Mouse (Mus musculus) embryo, embryonic 10.5 days (tissue): ENCODE measurements around the gene Rtn4r.

Experiments used
- DNase-seq: peaks from one replicate; pipeline ENCODE4 v3.0.0-alpha.2; 2015; ENCODE audit warnings: low spot score

Gene Rtn4r

GRCm38 (mm10) chr16:18127241-18127861 is at the start of gene Rtn4r:
Gene Rtn4r, plus strand, starts transcription at chr16:18127642.
- DNase-seq: peak; percentile 69

DNA sequence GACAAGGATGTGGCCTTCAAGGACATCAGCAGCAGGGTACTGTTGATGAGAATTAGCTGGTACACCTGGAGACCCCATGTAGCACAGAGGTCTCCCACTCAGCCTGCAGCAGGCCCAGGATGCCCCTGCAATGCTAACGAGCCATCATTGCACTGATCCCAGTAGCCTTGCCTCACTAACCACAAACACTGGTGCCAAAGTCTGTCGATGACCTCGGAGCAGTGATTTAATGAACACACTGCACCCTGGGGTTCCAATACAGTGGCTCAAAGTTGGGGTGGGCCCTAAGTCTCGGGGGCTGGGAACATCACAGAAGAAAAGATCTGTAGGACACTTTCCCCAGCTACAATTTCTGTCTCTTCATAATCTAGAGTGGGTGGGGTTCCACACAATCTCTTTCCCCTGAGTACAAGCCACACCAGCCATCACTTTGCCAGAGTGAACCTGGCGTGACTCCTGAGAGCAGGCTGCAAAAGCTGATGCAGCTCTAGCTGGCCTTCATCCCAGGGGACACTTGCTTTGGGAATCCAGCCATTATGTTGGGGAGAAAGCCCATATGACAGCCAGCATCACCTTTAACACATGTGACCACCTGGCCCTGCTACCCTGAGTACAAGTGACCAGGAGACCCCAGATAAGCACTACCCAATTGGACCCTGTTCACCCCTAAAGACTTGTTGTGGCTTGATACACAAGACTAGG is 49.0 kb upstream of the Rtn4r start:
- DNase-seq: no peak

DNA sequence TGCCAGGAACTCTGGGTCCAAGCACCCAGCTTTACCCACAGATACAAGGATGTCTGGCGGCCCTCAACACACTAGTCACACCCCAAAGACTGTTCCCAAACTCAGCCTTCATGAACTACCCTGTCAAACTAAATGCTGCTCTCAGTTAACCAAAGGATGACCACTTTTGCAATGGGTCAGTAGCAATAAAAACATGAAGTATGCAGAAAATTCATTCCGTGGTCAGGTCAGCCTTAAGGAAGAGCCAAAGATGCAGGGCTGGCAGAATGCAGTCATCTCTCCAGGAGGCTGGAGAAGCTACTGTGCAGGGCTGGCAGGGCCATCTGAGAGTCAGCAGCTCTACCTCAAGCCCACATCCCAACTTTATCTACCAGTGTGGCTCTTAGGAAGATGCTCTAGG is 48.1 kb upstream of the Rtn4r start:
- DNase-seq: no peak

- DNase-seq: no peak
Measured at GRCm38 (mm10) chr16:18080171-18080570, 47.3 kb upstream of the Rtn4r start.

GRCm38 (mm10) chr16:18081149-18081827 is 46.2 kb upstream of the Rtn4r start:
- DNase-seq: no peak

DNA sequence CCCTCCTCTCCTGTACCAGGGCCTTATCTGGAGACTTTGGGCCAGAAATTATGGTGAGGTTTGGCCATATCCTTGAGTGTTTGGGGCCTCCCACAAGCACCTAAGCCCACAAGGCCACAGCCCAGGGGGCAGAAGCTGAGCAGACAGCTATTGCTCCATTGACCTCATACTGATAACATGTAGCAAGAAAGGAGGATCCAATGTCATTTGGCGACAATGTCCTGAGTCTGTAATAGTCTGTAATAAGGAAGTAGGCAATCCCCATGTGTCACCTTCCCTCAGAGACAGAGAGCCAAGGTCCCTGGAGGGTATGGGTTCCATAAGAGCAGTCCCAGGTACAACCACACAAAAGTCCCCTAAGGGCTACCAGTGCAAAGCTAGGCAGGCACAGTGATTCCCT is 45.2 kb upstream of the Rtn4r start:
- no peak for DNase-seq

DNA sequence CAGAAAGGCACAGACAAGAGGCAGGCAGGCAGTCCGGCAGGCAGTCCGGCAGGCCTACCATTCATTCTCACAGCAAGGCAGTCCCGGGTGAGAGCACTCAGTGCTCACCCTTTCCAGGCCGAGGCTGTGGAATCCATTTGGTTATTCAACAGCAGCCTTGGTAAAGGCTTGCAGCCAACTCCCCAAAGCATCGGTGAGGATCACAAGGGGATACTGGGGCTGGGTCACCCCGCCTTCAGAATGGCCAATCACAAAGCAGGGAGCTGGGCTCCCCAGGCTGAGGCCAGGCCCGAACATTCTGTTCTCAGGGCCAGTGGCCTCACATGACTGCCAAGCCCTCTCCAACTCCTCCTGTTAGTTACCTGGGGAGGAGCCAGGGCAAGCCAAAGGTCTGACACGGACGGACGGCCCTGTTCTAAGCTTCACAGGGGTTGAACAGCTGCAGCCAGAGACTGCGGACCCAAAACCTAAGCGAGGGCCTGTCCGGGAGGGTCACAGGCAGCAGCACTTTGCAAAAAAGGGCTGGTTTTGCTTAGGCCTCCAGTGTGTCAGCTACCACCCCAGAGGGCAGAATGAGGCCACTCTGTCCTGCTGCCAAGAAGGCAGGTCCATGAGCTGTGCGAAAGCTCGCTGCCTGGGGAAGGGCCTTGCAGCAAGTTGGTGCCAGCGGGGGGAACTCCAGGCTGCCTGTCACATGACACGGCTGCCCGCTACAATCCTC is 44.1 kb upstream of the Rtn4r start:
- no peak for DNase-seq

GRCm38 (mm10) chr16:18084262-18084661 is 43.2 kb upstream of the Rtn4r start:
- no peak for DNase-seq

DNA sequence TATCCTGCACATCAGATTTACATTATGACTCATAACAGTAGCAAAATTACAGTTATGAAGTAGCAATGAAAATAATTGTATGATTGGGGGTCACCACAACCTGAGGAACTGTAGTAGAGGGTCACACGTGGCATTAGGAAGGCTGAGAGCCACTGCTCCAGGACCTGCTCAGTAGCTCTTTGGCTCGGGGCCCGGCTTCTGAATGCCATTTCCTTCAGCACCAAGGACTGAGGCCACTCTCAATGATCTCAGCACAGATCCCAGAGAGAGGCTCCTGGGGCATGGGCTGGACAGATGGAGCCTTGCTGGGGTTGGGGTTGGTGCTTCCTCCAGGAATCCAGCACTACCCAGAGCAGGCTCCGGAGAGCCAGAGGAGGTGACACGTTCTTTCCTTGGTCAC is 40.3 kb upstream of the Rtn4r start:
- no peak for DNase-seq

- DNase-seq: no peak
Measured at GRCm38 (mm10) chr16:18096348-18096747, 31.1 kb upstream of the Rtn4r start.

DNA sequence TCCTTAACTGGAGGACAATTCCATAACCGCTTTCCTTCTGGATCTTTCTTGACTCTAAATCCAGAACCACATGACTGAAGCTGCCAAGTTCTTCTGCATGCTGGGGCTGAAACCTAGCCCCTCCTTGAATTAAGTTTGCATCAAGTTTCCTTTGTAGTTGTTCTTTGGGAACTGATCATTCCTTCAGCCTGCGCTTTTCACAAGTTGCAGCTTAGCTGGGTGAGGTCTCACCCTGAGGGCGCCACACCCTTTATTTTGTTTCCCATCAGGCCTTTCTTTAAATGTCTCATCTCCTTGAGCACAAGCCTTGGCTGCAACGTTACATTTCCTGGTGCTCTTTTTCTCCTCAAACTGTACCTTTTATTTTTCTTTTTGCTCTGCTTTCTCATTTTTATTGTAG is 24.6 kb upstream of the Rtn4r start:
- no peak for DNase-seq

- no peak for DNase-seq
Measured at GRCm38 (mm10) chr16:18103366-18103765, 24.1 kb upstream of the Rtn4r start.

DNA sequence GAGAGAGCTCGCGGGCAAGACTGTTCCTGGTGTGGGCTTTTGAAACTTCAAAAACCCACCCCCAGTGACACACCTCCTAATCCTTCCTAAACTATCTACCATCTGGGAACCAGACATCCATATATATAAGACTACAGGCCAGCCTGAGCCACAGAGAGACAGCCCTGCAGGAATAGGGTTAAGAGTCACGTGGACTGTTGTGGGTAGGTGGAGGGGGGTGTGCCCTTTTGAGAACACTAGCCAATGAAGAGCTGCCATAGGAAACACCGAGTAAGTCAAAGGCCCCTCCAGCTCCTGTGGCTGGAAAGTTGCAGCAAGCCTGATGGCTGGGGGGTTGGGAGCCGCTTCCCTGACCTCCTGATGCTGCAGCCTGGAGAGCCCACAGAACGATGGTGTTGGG is 23.6 kb upstream of the Rtn4r start:
- DNase-seq: peak; percentile 6

DNA sequence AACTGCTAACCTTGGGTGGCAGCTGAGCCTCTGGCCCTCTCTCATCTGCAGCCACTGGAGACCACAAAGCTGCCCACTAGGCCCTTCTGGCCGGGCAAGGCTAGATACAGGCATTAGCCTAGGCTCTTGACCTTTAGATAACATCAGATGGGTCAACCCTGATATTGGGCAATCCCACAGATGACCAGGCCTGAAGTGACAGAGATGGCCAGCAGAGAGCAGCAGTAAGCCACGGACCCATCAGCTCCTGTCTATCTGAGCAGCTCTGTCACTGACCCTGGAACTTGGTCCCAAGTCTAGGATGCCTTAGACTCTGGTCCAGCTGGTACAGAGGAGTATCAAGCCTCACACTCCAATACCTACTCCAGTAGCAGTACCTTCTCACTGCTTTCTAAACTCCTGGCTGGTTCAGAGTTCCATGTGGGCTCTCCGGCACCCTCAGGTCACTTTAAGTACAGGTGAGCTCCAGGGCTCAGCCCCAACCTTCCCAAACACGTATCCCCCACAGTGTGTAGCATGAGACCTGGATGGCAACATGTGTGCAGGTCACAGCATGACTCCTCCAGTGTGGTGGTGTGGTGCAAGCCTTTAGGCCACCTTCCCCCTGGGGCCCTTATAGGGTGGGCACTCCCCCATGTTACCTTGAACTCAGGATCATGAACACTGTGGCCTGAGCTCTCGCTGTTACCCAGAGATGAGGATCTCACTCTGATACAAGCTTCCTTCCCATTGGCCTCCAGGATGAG is 19.0 kb upstream of the Rtn4r start:
- DNase-seq: peak; percentile 83

- DNase-seq: no peak
Measured at GRCm38 (mm10) chr16:18111042-18111441, 16.4 kb upstream of the Rtn4r start.

- DNase-seq: no peak
Measured at GRCm38 (mm10) chr16:18116467-18116866, 11.0 kb upstream of the Rtn4r start.

DNA sequence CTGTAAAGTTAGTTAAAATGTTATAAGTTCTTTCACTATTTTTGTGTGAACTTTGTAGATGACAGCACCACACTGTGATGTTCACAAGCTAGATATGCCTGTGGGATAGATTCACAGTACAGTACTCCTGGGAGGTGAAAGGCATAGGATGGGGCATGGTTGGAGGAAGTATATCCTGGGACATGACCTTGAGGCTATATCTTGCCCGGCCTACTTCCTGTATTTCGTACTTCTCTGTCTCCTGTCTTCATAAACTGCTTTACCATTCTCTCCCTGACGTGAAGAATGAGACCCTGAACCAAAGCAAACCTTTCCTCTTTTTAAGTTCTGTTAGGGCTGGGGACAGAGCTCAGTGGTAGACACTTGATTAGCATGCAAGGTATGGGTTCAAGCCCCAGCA is 9.2 kb upstream of the Rtn4r start:
- no peak for DNase-seq

- DNase-seq: peak; percentile 75
Measured at GRCm38 (mm10) chr16:18119031-18119730, 8.3 kb upstream of the Rtn4r start.

- DNase-seq: no peak
Measured at GRCm38 (mm10) chr16:18122740-18123139, 4.7 kb upstream of the Rtn4r start.

- no peak for DNase-seq
Measured at GRCm38 (mm10) chr16:18123471-18123870, 4.0 kb upstream of the Rtn4r start.

- DNase-seq: no peak
Measured at GRCm38 (mm10) chr16:18124040-18124439, 3.4 kb upstream of the Rtn4r start.
